13 mouse cellular contexts compared by ENCODE assay signal in genomic region chr2:27377164-27377563, GRCm38 (mm10). TPM values are rescaled to one million over a fixed set of nuclear protein-coding genes. Genes with fewer than 3 reads are reported as not detected.
DNase-seq lines count a peak whose midpoint lies in the region; ATAC-seq and TF ChIP-seq lines count a peak whose summit lies in the region.
"Had no signal": no experiment of that assay in that cellular context is flagged by ENCODE, and none has a peak within 500 bp of the region (broad histone marks: within the 10 kb centered on the region; RNA-seq: fewer than 3 reads in every experiment).

No protein-coding gene starts in this region.

- H3K27me3 ChIP-seq in kidney, adult 2 months (replicated peaks; ENCODE audit: control insufficient read depth, insufficient read depth, low read length): no peaks in the 10 kb centered on the region
- H3K27me3 ChIP-seq in kidney, embryonic 16.5 days (ENCODE audit: insufficient read depth, low read length): no peaks in the 10 kb centered on the region
- H3K27me3 ChIP-seq in thymus, adult 2 months (ENCODE audit: control insufficient read depth, insufficient read depth, low read length): no peaks in the 10 kb centered on the region
- no peaks in the 10 kb centered on the region for H3K27me3 ChIP-seq in limb, embryonic 15.5 days
- H3K27me3 ChIP-seq: liver, embryonic 12.5 days had no signal

- no peaks in the 10 kb centered on the region for H3K36me3 ChIP-seq in kidney, adult 2 months (ENCODE audit: control insufficient read depth, insufficient read depth, low read length)
- no peaks in the 10 kb centered on the region for H3K36me3 ChIP-seq in kidney, embryonic 16.5 days (ENCODE audit: insufficient read depth, low read length)
- H3K36me3 ChIP-seq in thymus, adult 2 months (ENCODE audit: control insufficient read depth, insufficient read depth, low read length): no peaks in the 10 kb centered on the region
- H3K36me3 ChIP-seq in limb, embryonic 15.5 days: no peaks in the 10 kb centered on the region
- H3K36me3 ChIP-seq: liver, embryonic 12.5 days had no signal

- no peaks in the 10 kb centered on the region for H3K9me3 ChIP-seq in kidney, embryonic 16.5 days (ENCODE audit: low read length)
- no peaks in the 10 kb centered on the region for H3K9me3 ChIP-seq in limb, embryonic 15.5 days
- H3K9me3 ChIP-seq: liver, embryonic 12.5 days had no signal

- ATAC-seq in kidney, embryonic 16.5 days (ENCODE audit: low FRiP score, low TSS enrichment): no peak
- ATAC-seq in limb, embryonic 15.5 days (ENCODE audit: insufficient number of reproducible peaks, low FRiP score, low TSS enrichment, low read depth): no peak
- ATAC-seq: liver, embryonic 12.5 days had no signal

- H3K27ac ChIP-seq in kidney, adult 2 months (ENCODE audit: insufficient read depth, low read depth, low read length): no peak overlapping the region
- H3K27ac ChIP-seq in kidney, embryonic 16.5 days (ENCODE audit: low read length): no peak overlapping the region
- peak overlapping the region; percentile 84 for H3K27ac ChIP-seq in thymus, adult 2 months (ENCODE audit: control insufficient read depth, insufficient read depth, low read length)
- H3K27ac ChIP-seq in limb, embryonic 15.5 days: peak overlapping the region; percentile 17; the same call in 1 of the 2 replicates
- H3K27ac ChIP-seq: layer of hippocampus, adult 2 months; liver, embryonic 12.5 days had no signal

- no peak overlapping the region for H3K4me2 ChIP-seq in kidney, embryonic 16.5 days (replicated peaks; ENCODE audit: low read depth, low read length)
- H3K4me2 ChIP-seq in limb, embryonic 15.5 days: no peak overlapping the region
- H3K4me2 ChIP-seq: liver, embryonic 12.5 days had no signal

- peaks cover 20% of the 10 kb centered on the region for H3K4me1 ChIP-seq in kidney, adult 2 months (ENCODE audit: control insufficient read depth, insufficient read depth, low read length)
- H3K4me1 ChIP-seq in kidney, embryonic 16.5 days (ENCODE audit: insufficient read depth, low read length): peaks cover 51% of the 10 kb centered on the region
- peaks cover 82% of the 10 kb centered on the region for H3K4me1 ChIP-seq in thymus, adult 2 months (replicated peaks; ENCODE audit: control insufficient read depth, insufficient read depth, low read length)
- H3K4me1 ChIP-seq in limb, embryonic 15.5 days: peaks cover 26% of the 10 kb centered on the region

- no peak for TF ChIP-seq POLR2A in kidney, adult 2 months (IDR thresholded peaks at IDR 0.05; ENCODE audit: low read depth, low read length)
- no peak for TF ChIP-seq POLR2A in thymus, adult 2 months (IDR thresholded peaks at IDR 0.05; ENCODE audit: control insufficient read depth, extremely low read depth, insufficient read depth, low read length, poor library complexity)

- H3K9ac ChIP-seq in kidney, embryonic 16.5 days (replicated peaks; ENCODE audit: low read length): no peak overlapping the region
- no peak overlapping the region for H3K9ac ChIP-seq in limb, embryonic 15.5 days
- H3K9ac ChIP-seq: liver, embryonic 12.5 days had no signal

- 46% methylated on average over 8 of the region's 8 CpGs for WGBS in kidney, adult 2 months
- 71% methylated on average over 8 of the region's 8 CpGs for WGBS in kidney, embryonic 16.5 days
- 96% methylated on average over 8 of the region's 8 CpGs for WGBS in thymus, adult 2 months
- 39% methylated on average over 8 of the region's 8 CpGs for WGBS in limb, embryonic 15.5 days

- DNase-seq in kidney, adult 2 months: peak; percentile 63
- no peak for DNase-seq in thymus, adult 2 months
- DNase-seq in thymus, postnatal 25 days: no peak
- DNase-seq in adrenal gland, postnatal 14 days: no peak
- DNase-seq in gastrocnemius, postnatal 25 days: no peak
- DNase-seq: adrenal gland, postnatal 36 days; heart, adult 11 months; lung, postnatal 14 days; right cerebral cortex, postnatal 25 days had no signal

- no peak overlapping the region for H3K4me3 ChIP-seq in kidney, adult 2 months (ENCODE audit: insufficient read depth, low read depth, low read length)
- no peak overlapping the region for H3K4me3 ChIP-seq in kidney, embryonic 16.5 days (ENCODE audit: low read length)
- H3K4me3 ChIP-seq in thymus, adult 2 months (ENCODE audit: control insufficient read depth, insufficient read depth, low read length): no peak overlapping the region
- H3K4me3 ChIP-seq in limb, embryonic 15.5 days: no peak overlapping the region
- H3K4me3 ChIP-seq: layer of hippocampus, adult 2 months; liver, embryonic 12.5 days had no signal

- TF ChIP-seq CTCF in kidney, adult 2 months (conservative IDR thresholded peaks at IDR 0.05; ENCODE audit: insufficient read depth, insufficient read length, low read depth, low read length): no peak
- TF ChIP-seq CTCF in thymus, adult 2 months (IDR thresholded peaks at IDR 0.05; ENCODE audit: borderline replicate concordance, control insufficient read depth, extremely low read depth, insufficient read depth, low read length, poor library complexity): no peak

RNA-seq across cellular contexts. Expression of gene Vav2, which starts 49.7 kb away (rescaled TPM):
- polyA plus RNA-seq in kidney, adult 2 months (2012; rRNA removed): 28.1 and 30.3 TPM in 2 replicates
- polyA plus RNA-seq in kidney, embryonic 16.5 days (2015; fragmentation: Nextera tagmentation; extraction: Ambion mirVana): 7.1 TPM in 2 replicates
- polyA plus RNA-seq in thymus, adult 2 months (2012; rRNA removed): 48.0 and 50.4 TPM in 2 replicates
- 4.6 and 5.0 TPM in 2 replicates for polyA plus RNA-seq in limb, embryonic 15.5 days (2015; fragmentation: Nextera tagmentation; extraction: Ambion mirVana)
- total RNA-seq in adrenal gland, postnatal 14 days (2021): 21.7 and 28.3 TPM in 2 replicates
- total RNA-seq in gastrocnemius, postnatal 25 days (2021): 1 to 10 TPM; 2.4 to 4.4 TPM

Comparison
In these comparisons a context has a peak if more than half of its experiments do, and no peak if none do; other contexts are left out.
1. H3K27ac ChIP-seq: peak in thymus, adult 2 months (single experiment) and limb, embryonic 15.5 days (single experiment); none in kidney, adult 2 months (single experiment) and kidney, embryonic 16.5 days (single experiment).